Mouse (Mus musculus) heart, postnatal 36 days (tissue): ENCODE measurements around the gene Tifa. TPM values are rescaled to one million over a fixed set of nuclear protein-coding genes. Genes with fewer than 3 reads are reported as not detected.
"Not testable (repeated sequence)": the region's sequence is repeated elsewhere in the genome, so short reads cannot be mapped to it uniquely, and the experiment has no call there.

Experiments
- DNase-seq, 2 experiments: peaks; one replicate each; pipeline ENCODE4 v3.0.0; 2021 to 2022
- intact Hi-C: fragments of 180-260 bp; cut with DNase I; formaldehyde crosslinking; loops from one replicate; pipeline ENCODE4 v1.15.1; 2025
- total RNA-seq, 2 experiments: library from RNA; stranded (reverse); gene quantifications; 2 replicates each; pipeline ENCODE4 v1.2.3; 2021

Gene Tifa
- total RNA-seq, 2 experiments from 2014 or later = 2.9 to 3.1 TPM

DNA sequence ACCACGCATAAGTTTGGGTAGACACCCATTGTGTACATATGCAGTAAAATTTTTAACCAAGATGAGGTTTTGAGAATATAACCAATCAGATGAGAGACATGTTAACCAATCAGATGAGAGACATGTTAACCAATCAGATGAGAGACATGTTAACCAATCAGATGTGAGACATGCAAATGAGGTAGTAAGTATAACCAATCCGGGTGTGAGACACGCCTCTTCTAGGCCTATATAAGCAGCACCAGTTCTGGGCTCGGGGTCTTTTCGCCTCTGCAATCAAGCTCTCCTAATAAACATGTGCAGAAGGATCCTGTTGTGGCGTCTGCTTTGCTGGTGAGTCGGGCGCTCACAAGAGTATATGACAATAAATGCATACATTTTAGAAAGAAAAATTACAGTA is 5.9 kb upstream of the Tifa start:
- DNase-seq = not testable (repeated sequence)
- intact Hi-C loops = loop anchor here (5.0 kb wide), 1 partner anchor 49 kb away; no protein-coding TSS in a partner anchor

- intact Hi-C loops = loop anchor here (5.0 kb wide), 1 partner anchor 110 kb away; the partner anchor contains the start of gene Fam241a
Measured at GRCm38 (mm10) chr3:127787032-127787431, 2.6 kb upstream of the Tifa start.

DNA sequence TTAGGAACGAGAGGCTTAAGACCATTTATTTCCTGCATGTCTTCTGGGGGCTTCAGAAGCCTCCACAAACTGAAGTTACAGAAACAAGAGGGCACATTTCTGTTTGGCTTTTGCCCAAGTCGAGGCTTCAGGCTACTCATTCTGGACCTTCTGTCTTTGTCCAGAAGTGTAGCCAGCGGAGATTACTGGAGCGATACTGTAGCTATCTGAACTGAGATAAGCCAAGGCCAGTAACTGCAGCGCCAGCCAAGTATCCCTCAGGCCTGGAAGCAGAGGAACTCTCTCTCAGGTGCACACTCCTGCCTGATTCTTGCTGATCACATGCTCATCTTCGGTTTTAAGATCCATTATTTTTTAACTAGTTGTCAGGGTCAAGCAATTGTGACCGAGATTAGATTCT is 1.6 kb upstream of the Tifa start:
- no peak for DNase-seq
- intact Hi-C loops = loop anchor here (5.0 kb wide), 1 partner anchor 109 kb away; the partner anchor contains the start of gene Fam241a

More at GRCm38 (mm10) chr3:127787032-127787431, 2.6 kb upstream of the Tifa start:
- DNase-seq = no peak

DNA sequence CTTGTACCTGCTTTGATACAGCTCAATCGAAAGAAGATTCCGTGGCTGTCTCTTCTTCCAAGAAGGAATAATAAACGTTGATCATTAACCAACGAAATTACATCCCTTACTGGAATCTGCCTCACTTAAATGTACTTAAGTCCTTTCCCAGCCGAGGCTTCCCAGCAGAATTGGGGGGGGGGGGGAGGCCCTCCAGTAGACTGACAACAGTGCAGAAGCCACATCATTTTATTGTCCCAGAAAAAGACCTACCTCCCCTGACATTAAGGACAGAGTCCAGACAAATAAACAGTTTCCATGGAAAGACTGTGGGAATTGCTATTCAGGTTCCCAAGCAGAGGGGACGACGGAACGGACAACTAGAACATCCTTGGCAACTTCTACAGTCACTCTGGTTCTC is 686 bp upstream of the Tifa start:
- DNase-seq = no peak
- intact Hi-C loops = loop anchor here (5.0 kb wide), 1 partner anchor 108 kb away; the partner anchor contains the start of gene Fam241a

GRCm38 (mm10) chr3:127790234-127791055 is 840 bp downstream of the Tifa start:
- DNase-seq = peak; percentile 47 to 52
- intact Hi-C loops = loop anchor here (5.0 kb wide), 1 partner anchor 47 kb away; the partner anchor contains the start of gene Ap1ar

DNA sequence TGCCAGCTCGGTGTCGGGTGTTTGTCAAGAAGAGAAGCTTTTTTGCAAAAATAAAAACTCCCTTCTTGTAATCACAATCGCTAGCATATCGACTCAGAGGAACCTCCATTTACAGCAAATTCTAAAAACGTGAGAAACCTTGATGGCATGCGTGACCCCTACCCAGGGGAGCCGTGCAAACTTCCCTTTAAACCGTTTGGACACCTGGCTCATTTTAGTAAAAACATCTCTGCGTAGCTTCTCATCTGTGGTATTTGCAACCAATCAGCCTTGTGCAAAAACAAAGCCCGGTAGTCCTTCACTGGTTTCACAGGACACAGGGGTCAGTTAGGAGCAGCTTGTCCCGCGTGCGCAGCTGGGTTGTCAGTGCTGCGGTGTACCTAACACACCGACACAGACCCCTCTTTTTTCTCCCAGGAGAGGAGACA is 1.5 kb downstream of the Tifa start:
- intact Hi-C loops = loop anchor here (5.0 kb wide), 1 partner anchor 46 kb away; the partner anchor contains the start of gene Ap1ar
- peak; percentile 21 to 29 for DNase-seq

DNA sequence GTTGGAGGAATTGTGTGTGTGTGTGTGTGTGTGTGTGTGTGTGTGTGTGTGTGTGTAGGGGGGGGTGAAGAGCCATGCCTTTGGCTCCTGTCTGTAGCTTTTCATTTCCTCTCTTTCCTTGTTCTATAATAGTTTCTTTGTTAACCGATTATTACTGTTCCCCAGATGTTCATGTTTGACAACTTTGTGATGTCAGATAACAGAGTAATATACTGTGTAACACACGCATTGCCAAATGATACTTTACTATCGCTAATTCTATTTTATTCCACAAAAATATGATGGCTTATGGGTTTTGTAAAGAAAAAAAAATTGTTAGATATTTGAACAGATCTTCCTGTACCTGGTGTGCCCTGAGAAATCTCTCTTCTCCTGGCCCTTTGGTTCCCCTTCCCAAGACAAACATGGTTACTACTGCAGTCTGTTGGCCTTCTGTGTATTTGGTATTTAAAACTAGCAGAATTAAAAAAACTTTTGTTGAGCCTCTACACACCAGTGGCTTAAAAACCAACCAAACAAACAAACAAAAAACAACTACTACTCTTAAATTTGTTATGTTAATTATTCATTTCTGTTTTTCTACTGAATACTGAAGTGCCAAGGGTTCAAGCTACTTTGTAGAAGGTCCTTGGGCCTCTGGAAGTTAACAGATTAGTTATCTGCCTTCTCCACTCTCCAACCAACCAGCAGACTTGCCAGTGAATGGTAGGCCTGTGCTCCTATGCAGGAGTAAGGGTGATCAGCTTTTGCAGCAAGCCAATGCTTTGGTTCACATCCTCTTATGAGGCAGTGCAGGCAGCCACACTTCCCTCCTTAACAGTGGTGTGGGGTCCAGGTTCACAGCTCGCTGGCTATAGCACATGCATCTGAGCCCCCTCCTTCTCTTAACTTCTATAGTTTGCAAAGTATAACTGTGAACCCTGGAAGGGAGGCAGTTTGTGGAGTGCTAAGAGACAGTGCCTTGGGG is 2.3 kb downstream of the Tifa start:
- intact Hi-C loops = loop anchor here (5.0 kb wide), 1 partner anchor 45 kb away; the partner anchor contains the start of gene Ap1ar
- DNase-seq = no peak

DNA sequence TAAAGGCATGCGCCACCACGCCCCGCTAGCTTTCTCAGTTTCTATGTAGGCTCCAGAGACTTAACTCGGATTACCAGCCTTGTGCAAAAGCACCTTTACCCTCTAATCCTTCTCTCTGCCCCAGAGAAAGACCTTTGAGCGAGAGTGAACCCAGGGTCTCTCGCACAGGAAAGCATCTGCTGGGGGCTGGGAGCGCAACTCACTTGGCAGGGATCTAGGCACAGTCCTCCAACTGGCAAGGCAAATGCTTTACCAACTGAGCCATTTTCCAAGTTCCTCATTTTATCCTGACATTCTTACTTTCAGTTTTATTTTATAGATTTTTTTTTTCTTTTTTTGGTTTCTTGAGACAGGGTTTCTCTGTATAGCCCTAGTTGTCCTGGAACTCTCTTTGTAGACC is 3.4 kb downstream of the Tifa start:
- DNase-seq = no peak

GRCm38 (mm10) chr3:127795762-127796161 is 6.2 kb downstream of the Tifa start:
- no peak for DNase-seq
- intact Hi-C loops = no loop called here

More for the DNA sequence above, 3.4 kb downstream of the Tifa start:
- intact Hi-C loops = loop anchor here (5.0 kb wide), 1 partner anchor 44 kb away; the partner anchor contains the start of gene Ap1ar

- intact Hi-C loops = no loop called here
- DNase-seq = no peak
Measured at GRCm38 (mm10) chr3:127796271-127796670, 6.7 kb downstream of the Tifa start.

GRCm38 (mm10) chr3:127801162-127801561 is 11.6 kb downstream of the Tifa start:
- intact Hi-C loops = no loop called here
- no peak for DNase-seq

- intact Hi-C loops = no loop called here
- peak in 1 of 2 experiments; percentile 29 for DNase-seq
Measured at GRCm38 (mm10) chr3:127802814-127803213, 13.2 kb downstream of the Tifa start.

- no peak for DNase-seq
- intact Hi-C loops = no loop called here
Measured at GRCm38 (mm10) chr3:127804439-127804838, 14.8 kb downstream of the Tifa start.

GRCm38 (mm10) chr3:127805071-127805470 is 15.5 kb downstream of the Tifa start:
- DNase-seq = no peak
- intact Hi-C loops = no loop called here

GRCm38 (mm10) chr3:127805991-127806390 is 16.4 kb downstream of the Tifa start:
- no peak for DNase-seq
- intact Hi-C loops = no loop called here

GRCm38 (mm10) chr3:127807846-127808245 is 18.2 kb downstream of the Tifa start:
- no peak for DNase-seq
- intact Hi-C loops = no loop called here

DNA sequence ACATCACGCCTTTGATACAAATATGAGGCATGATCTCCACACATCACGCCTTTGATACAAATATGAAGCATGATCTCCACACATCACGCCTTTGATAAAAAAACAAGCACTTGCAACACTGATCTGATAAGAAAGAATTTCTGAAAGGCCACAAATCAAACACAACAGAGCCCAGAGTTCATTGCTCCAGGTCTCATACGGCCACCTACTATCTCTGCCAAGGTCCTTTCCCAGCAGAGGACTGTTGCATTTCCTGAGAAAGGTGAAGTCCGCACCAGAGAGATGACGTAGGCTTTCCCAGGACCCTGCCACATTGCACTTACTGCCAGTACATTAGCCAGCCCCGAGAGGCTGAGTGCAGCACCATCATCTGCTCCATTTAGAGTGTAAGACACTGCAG is 19.5 kb downstream of the Tifa start:
- intact Hi-C loops = no loop called here
- DNase-seq = no peak

GRCm38 (mm10) chr3:127817120-127817683 is 27.6 kb downstream of the Tifa start:
- intact Hi-C loops = no loop called here
- DNase-seq = no peak

GRCm38 (mm10) chr3:127818694-127819663 is 29.4 kb downstream of the Tifa start:
- DNase-seq = no peak
- intact Hi-C loops = no loop called here
